Mouse (Mus musculus): ENCODE results near the gene Chrm4.

The Chrm4 gene

GRCm38 (mm10) chr2:91963443-91963932, 36.4 kb downstream of the Chrm4 start:
- peak; percentile 90 for DNase-seq (ENCODE audit: low read depth, low spot score)

- DNase-seq (ENCODE audit: low read depth, low spot score), result no peak
Measured at GRCm38 (mm10) chr2:91964610-91965204, 37.7 kb downstream of the Chrm4 start.

GRCm38 (mm10) chr2:91965417-91965816, 38.4 kb downstream of the Chrm4 start:
- no peak for DNase-seq (ENCODE audit: low read depth, low spot score)

- no peak for DNase-seq (ENCODE audit: low read depth, low spot score)
Measured at GRCm38 (mm10) chr2:91966367-91966766, 39.3 kb downstream of the Chrm4 start.

- no peak for DNase-seq (ENCODE audit: low read depth, low spot score)
Measured at GRCm38 (mm10) chr2:91967962-91968361, 40.9 kb downstream of the Chrm4 start.

GRCm38 (mm10) chr2:91971231-91972097, 44.4 kb downstream of the Chrm4 start:
- no peak for DNase-seq (ENCODE audit: low read depth, low spot score)

- DNase-seq (ENCODE audit: low read depth, low spot score), result no peak
Measured at GRCm38 (mm10) chr2:91972121-91972566, 45.1 kb downstream of the Chrm4 start.

GRCm38 (mm10) chr2:91973416-91974135, 46.5 kb downstream of the Chrm4 start:
- no peak for DNase-seq (ENCODE audit: low read depth, low spot score)

GRCm38 (mm10) chr2:91975581-91976541, 48.8 kb downstream of the Chrm4 start, which contains the start of gene Dgkz:
Gene Dgkz, minus strand, starts transcription at chr2:91975864.
- no peak for DNase-seq (ENCODE audit: low read depth, low spot score)

GRCm38 (mm10) chr2:91977960-91978359, 50.9 kb downstream of the Chrm4 start:
- no peak for DNase-seq (ENCODE audit: low read depth, low spot score)
